Mouse (Mus musculus) mature B cell (primary cell): ENCODE measurements around the gene Rcvrn.

Source experiments
- in situ Hi-C: fragments of 300-500 bp; cut with MboI; formaldehyde crosslinking; loops from 2 replicates; pipeline ENCODE4 v1.14.3; 2019

Gene Rcvrn

DNA sequence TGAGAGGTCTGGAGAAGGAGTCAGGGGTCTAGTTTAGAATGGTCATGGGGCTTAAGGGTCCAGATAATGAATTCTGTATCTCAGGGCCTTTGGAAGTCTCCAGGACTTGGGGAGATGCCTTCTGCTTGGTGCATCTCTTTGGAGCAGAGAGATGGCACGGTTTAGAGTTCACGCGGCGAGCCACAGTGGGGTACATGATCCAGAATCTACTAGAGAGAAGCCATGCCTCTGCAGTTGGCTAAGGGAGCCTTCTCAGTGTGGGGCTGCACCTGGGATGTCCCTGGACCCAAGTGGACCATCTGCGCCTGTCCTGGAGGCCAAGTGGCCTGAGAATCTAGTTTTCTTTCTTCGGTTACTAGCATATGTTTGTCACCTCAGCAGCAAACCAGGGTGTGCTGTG lies 25.1 kb upstream of the Rcvrn start:
- in situ Hi-C loops = no loop called here

DNA sequence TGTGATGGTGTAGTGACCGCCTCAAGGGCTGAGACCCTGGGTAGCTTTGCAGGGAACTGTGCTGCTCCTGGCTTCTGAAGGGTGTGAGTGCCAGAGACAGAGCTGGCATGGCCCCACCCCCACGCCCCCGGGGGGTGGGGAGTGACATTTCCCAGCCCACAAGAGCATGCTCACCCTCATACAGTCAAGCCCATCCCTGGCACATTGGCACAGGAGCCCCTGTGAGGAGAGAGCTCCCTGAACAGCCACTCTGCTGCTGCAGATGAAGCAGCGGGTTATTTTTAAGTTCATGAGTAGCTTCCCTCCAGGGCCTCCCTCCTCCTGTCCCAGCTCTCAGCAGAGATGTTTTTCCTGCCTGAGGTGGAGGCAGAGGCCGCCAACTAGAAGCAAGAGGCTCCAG lies 23.0 kb upstream of the Rcvrn start:
- in situ Hi-C loops = no loop called here

DNA sequence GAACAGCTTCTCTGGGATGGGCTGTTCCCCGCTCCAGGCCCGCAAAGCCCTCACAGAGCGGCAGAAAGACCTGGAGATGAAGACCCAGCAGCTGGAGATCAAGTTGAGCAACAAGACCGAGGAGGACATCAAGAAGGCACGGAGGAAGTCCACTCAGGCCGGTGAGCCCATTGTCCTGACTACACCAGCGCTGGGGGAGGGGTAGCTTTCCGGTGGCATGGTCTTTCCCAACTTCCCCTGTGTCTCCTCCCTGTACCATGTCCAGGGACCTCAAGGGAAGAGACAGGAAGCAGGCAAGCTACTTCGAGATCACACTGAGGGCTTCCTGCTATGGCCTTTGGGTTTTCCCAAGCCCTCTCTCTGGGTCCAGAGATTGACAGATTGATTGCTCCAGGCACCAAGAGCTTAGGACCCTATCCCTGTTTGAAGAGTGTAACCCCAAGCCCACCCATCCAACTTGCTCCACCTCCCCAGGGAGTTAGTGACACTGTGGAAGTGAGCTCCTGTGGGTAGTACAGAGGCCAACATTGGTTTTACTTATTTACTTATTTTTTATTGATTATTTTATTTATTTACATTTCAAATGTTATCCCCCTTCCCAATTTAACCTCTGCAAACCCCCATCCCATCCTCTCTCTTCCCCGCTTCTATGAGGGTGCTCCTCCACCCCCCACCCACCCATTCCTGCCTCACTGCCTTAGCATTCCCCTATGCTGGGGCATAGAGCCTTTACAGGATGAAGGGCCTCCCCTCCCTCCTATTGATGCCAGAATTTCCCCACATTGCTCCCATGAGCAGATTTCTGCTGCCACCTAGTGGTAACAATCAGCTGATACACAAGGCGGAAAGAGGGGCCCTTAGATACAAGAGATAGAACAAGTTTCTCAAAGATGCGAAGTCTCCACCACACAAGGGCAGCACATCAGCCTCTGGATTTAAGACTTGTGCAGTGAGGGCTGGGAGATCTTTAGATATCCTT lies 19.3 kb upstream of the Rcvrn start:
- in situ Hi-C loops = no loop called here

DNA sequence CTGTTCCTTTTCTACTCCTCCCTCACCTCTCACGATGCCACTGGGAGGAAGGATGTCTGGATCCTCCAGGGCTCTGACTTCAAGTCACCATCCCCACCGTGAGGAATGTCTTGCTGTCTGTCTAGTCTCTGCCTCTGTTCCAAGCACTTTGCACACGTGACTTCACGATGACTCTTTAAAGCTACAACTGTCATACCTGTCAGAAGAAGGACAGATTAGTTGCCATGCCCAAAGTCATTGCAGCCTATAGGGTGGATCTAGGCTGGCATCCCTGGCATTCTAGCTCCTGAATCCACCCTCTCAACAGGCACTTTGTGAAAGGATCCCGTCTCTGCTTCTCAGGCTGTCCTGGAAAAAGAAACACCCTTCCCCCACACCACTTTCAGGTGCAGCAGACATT lies 15.8 kb upstream of the Rcvrn start:
- in situ Hi-C loops = no loop called here

DNA sequence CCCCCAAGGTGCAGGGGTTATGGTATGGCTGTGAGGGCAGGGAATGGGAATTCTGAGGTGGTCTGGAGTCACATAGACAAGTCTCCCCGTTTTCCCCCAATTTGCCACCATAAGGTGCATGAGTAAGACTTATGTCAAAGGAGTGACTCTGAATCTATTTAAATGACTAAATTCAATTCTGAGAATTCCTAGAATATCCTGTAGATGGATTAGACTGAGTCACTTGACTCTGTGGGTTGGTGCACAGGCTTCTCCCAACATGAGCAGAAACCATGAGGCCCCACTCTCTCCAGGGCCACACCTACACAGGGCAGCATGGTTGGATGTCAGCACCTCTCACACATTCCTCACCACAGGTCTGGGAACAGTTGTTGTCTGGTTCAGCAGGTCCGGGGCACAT lies 15.2 kb upstream of the Rcvrn start:
- in situ Hi-C loops = no loop called here

DNA sequence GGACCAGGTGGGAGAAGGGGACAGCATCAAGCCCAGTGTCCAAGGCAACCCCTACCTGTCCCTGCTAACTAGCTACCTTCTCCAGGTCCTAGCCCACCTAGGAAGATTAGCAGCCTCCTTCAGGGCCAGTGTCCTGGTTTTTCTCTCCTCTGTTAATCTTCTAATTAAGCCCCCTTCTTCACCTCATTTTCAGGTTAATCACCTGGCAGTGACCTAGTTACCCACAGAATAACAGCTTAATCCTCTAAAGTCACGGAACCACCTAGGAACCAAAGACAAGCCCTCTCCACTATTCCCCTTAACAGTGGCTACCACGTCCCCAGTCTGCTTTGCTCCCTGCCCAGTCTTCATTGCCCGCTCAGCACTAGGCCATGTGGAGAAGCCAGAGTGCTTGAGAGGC lies 13.3 kb upstream of the Rcvrn start:
- in situ Hi-C loops = no loop called here

DNA sequence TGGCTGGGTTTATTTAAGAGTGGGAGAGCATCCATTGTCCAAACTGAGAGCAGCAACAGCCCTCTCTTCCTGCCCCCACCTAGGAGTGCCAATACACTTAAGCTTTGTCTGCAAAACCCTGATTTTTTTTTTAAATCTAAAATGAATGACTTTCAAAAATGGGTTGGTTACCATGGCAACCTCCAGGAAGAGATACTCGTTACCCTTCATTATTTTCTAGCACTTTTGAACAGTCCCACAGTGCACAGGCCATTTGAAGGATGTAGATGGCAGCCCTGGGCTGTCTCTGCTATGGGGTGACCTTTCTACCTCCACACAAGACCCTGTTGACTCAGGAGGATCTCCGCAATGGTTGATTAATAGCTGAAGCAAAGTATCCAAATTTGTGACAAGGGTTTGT lies 9.0 kb upstream of the Rcvrn start:
- in situ Hi-C loops = no loop called here

DNA sequence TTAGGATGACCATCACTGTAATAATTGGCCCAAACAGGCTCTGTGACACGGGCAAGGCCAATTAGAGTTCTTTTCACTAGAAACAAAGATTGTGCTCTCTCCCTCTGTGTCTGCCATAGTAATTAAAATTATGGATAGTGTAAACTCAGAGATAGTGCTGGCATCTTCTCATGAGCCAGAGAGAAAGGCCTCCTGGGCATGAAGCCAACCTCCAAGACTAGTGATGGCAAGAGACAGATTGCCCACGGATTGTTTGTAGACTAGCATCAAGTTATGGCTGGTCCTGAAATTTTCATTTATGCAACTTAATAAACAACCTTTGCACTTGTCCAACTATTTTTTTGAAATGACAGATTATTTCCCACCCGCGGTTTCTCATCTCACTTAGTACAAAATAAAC lies 17.9 kb downstream of the Rcvrn start:
- in situ Hi-C loops = no loop called here

DNA sequence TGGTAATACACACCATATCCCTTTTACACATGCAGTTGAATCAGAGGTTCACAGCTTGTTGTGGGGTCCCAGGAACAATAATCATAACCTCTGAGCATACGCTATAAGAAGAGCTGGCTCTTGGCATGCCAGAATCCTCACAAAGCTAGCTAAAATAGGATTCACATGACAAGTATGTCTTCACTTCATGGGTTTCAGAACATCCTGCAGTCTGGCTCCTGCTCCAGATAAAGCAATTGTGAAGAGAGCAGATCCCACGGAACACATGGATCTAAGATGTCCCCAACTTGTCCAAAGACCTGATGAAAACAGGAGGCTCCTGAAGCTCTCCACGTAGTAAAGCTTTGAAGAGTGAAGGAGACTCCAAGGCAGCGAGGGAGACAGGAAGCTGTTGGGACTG lies 20.3 kb downstream of the Rcvrn start:
- in situ Hi-C loops = no loop called here

DNA sequence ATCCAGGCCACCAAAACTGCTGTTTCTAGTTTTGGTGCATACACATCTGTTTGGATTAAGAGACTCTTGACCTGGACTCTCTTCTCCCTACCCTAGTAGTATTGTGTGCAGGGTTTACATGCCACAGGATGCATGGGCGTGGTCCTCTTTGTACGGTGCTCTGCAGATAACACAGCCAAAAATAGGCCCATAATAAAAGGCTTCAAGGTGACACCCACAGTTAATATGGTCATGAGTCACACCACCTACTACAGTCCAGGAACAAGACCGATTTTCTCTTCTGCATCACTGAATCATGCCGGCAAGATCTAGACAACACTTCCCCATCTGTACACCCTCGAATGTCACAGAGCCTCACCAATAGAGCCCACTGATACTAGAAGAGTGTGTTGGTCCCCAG lies 26.4 kb downstream of the Rcvrn start:
- in situ Hi-C loops = no loop called here

DNA sequence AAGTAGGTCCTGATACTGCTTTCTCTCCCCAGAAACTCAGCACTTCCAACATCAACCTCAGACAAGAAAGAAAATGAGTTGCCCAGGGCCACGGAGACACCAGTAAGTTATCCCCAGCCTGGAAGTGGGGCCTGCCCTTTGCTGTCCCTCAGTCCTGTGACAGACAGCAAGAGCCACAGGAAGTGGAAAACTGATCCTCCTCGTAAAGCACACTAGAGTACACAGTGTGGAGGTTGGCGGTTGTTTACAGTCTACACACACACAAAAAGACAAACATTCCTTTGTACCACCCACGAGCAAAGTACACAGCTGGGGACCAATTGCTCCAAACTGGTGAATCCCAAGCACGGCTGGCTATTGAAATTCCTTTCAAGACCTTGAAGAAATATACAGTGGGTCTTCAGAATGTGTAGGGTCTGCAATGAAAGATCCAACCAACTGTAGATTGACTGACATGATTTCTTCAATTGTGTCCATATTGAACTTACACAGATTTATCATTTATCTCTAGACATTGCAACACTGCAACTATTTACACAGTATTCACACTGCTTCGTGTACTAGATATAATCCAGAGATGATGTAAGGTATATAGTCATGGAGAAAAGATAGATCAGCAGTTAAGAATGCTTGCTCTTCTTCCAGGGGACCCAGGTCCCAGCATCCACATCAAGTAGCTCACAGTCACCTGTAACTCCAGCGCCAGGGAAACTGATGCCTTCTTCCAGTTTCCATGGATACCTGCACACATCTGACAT lies 27.5 kb downstream of the Rcvrn start:
- in situ Hi-C loops = no loop called here

DNA sequence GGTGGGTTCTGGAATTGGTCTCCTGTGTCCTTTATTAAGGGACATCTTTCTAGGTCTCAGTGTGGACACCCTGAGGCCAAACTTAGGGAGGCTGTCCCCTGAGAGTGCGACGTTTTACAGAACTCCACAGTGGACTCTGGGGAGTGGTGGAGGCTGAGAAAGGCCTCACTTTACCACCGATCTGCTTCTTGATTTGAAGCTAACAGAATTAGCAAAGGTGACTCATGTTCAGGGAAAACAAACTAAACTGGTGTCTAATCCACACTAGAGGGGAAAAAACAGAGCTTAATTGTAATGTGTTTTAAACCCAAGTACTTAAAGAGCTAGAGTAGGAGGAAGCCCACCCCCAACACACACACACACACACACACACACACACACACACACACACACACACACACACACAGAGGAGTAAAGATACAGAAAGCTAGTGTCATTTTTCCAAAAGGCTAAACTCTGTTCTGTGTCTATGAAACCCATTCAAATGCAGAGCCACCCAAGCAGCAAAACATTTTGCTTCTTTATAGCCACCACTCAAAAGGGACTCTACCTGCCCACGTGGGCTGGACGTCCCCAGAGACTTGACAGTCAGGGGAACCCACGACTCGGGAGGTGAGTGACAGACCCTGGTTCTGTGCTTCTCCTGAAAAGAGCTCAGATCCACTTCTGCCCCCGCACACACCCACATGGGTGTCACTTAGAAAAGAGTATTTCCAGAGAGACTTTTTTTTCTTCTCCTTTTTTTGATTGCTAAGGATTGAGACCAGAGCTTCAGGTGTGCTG lies 28.3 kb downstream of the Rcvrn start:
- in situ Hi-C loops = no loop called here

DNA sequence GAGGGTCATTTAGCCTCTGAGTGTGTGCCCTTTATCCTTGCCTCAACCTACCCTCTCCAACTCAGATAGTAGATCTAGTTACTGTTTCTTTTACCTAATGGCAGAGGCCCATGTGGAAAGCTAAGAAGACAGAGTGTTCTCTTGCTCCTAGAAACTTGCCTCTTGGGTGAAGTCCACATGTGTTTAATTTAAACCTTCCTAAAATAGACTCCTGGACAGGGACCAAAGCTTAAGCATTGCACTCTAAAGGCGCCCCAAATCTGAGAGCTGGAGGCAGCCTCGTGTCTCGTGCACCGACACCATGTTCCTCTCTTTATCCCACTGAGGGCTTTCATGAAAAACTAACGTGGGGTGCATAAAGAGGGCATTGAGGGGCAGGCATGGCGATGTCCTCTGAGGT lies 32.0 kb downstream of the Rcvrn start:
- in situ Hi-C loops = no loop called here

DNA sequence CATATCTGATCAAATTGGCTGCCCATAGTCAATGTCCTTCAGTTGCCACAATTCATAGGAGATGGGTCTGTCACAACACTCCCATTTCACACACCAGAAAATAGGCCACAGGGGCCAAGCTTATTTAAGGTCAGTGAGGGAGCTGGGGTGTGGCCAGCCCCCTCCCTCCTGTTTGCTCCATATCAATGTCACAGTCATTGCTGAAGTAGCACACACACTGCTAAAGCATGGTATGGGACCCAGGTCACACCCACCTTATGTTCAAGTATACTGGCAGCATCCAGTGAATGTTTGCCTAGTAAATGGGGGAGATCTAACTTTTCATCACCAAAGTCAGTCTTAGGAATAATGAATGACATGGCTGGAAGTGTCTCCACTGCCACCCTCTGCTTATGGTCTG lies 33.6 kb downstream of the Rcvrn start:
- in situ Hi-C loops = no loop called here

DNA sequence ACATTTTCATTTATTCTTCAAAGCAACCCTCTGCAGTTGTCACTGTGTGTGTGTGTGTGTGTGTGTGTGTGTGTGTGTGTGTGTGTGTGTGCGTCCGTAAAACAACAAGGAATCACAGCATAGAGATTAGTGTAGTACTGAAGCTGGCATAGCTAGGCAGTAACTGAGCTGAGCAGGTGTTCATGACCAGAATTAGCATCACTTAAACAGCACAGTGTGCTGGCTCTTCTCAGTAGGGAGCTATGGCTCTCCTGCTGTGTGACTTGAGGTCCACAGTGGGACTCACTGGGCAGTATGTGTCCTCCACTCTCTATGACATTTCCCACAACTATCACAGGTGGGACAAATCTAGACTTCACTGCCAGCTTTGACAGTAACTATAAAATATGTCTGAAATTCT lies 35.9 kb downstream of the Rcvrn start:
- in situ Hi-C loops = no loop called here

DNA sequence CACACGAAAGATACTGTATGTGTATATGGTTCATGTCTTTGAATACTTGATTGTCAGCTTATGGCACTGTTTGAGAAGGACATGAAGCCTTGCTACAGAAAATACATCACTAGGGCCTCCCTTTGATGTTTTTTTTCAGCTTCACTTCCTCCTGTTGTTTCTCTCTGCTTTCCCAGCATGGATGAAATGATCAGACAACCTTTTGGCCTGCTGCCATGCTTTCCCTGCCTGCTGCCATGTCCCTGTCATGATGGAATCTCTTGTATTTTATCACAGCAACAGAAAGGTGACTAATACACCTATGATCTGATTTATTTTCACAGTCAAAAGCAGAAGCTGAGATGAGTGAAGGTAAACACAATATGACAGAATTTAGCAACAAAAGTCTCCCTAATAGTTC lies 38.6 kb downstream of the Rcvrn start:
- in situ Hi-C loops = no loop called here

DNA sequence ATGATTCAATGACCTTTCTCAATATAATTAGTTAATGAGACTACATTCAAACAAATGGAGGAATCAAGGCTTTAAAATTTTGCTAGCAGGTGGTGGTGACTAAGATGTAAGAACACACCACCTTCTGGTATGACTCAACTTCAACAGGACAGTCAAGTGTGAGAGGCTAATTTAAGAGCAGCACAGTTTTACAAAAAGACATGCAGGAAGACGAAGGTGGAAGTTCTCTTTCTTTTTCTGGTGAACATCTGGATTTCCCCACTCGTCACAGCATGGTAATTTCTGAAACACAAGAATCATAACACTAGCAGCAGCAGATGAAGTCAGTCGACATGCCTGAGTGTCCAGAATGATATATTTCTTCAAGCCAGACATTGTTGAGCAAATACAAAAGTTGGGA lies 39.5 kb downstream of the Rcvrn start:
- in situ Hi-C loops = no loop called here

DNA sequence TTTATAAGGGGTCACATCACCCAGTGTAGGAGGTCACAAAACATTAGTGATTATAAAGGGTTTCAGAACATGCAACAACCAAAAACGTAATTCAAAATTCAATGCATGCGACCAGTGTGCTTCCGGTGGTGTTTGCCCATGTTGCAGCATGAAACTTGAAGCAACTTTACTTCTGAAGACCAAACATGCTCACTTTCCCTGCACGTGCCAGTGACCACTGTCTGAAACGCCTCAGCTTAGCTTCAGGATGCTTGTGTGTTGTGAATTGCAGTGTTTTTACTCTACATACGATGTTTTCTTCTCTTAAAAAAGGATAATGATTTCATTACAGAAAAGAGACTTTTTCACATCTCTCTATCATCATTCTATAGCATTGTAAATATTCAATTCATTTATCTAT lies 43.2 kb downstream of the Rcvrn start:
- in situ Hi-C loops = no loop called here

DNA sequence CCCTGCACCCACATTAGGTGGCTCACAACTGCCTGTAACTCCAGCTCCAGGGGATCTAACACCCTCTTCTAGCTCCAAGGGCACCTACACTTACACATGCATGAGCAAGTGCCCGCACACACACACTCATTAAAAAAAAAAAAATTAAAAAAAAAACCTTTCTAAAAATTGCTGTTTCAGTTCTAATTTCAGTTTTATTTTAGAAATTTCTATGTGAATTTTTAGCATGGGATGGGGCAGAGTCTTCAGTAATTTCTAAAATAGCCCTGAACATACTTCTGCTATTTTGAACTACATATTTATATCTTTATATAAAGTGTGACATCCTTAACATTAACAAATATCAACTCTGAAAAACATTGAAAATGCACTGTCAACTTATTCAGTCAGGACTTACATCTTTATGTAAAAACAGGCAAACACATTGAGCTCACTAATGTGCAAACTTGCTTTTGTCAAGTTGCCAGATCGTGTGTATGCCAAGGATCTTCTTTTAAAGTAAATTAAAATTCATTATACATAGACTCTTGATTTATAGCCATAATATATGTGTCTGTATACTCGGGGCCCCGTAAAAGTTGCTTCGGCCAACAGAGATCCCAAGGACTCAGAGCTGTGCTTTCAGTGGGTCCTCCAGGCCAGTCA lies 43.8 kb downstream of the Rcvrn start:
- in situ Hi-C loops = no loop called here

DNA sequence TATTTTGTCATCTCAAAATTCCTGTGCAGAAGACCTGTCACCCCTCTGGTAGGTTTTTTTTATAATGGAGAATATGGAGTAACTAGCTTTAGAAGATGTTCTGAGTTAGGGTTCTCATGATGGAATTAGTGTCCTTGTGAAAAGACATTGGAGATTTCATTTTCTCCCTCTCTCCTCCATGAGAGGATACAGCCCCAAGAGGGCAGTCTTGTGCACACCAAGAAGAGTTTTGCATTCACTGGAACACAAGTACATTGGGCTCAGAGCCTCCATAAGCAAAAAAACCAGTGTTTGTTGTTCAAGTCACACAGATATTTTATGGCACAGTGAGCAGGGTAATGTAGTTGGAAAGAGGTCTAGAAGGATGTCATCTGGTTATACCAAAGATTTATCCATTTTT lies 46.4 kb downstream of the Rcvrn start:
- in situ Hi-C loops = no loop called here
